9 mouse cellular contexts compared by ENCODE assay signal in genomic region chr14:31857096-31857975, GRCm38 (mm10). TPM values are rescaled to one million over a fixed set of nuclear protein-coding genes. Genes with fewer than 3 reads are reported as not detected.
DNase-seq lines count a peak whose midpoint lies in the region; ATAC-seq and TF ChIP-seq lines count a peak whose summit lies in the region.
"Had no signal": no experiment of that assay in that cellular context is flagged by ENCODE, and none has a peak within 500 bp of the region (broad histone marks: within the 10 kb centered on the region; RNA-seq: fewer than 3 reads in every experiment).

No protein-coding gene starts in this region.

- peaks cover 18% of the 10 kb centered on the region for H3K4me1 ChIP-seq in heart, postnatal 0 days (ENCODE audit: control insufficient read depth, insufficient read depth)
- no peaks in the 10 kb centered on the region for H3K4me1 ChIP-seq in embryonic facial prominence, embryonic 11.5 days (ENCODE audit: control insufficient read depth, insufficient read depth, low read length)
- H3K4me1 ChIP-seq in lung, adult 2 months (ENCODE audit: control insufficient read depth, insufficient read depth, low read length), result no peaks in the 10 kb centered on the region

- WGBS in heart, postnatal 0 days, result 61% methylated on average over 11 of the region's 11 CpGs
- 66% methylated on average over 11 of the region's 11 CpGs for WGBS in embryonic facial prominence, embryonic 11.5 days
- 72% methylated on average over 11 of the region's 11 CpGs for WGBS in lung, adult 2 months

- no peaks in the 10 kb centered on the region for H3K36me3 ChIP-seq in heart, postnatal 0 days (replicated peaks; ENCODE audit: control insufficient read depth, insufficient read depth, low read length)
- no peaks in the 10 kb centered on the region for H3K36me3 ChIP-seq in embryonic facial prominence, embryonic 11.5 days (replicated peaks; ENCODE audit: control insufficient read depth, insufficient read depth, low read depth, low read length)

- no peak for DNase-seq in heart, postnatal 0 days (ENCODE audit: low spot score)
- DNase-seq in heart, postnatal 4 days, result no peak
- DNase-seq in embryonic facial prominence, embryonic 11.5 days (ENCODE audit: low spot score), result peak; percentile 39
- DNase-seq in kidney, postnatal 14 days, result peak; percentile 60
- peak; percentile 73 to 76 for DNase-seq in right cerebral cortex, adult 2 months (ENCODE audit: low spot score in 2 of 2)
- no peak for DNase-seq in ovary, postnatal 10 days (ENCODE audit: low spot score)
- DNase-seq in embryo, embryonic 10.5 days (ENCODE audit: low spot score), result no peak
- DNase-seq in lung, adult 2 months, result no peak
- DNase-seq: heart, adult 18-20 months had no signal

- 0 out of 2 replicates have a peak, but pooled peaks cover 4% of the 10 kb centered on the region for H3K9me3 ChIP-seq in heart, postnatal 0 days (replicated peaks; ENCODE audit: control insufficient read depth, low read length)
- no peaks in the 10 kb centered on the region for H3K9me3 ChIP-seq in embryonic facial prominence, embryonic 11.5 days (replicated peaks; ENCODE audit: control insufficient read depth, low read length)

- no peak for TF ChIP-seq CTCF in heart, postnatal 0 days (IDR thresholded peaks at IDR 0.05; ENCODE audit: low read depth)
- no peak for TF ChIP-seq CTCF in lung, adult 2 months (IDR thresholded peaks at IDR 0.05; ENCODE audit: insufficient read depth, low read length)

- H3K9ac ChIP-seq in heart, postnatal 0 days (replicated peaks; ENCODE audit: low read depth, low read length), result no peak overlapping the region
- H3K9ac ChIP-seq in embryonic facial prominence, embryonic 11.5 days (replicated peaks; ENCODE audit: low read length), result no peak overlapping the region

- no peak for TF ChIP-seq EP300 in heart, postnatal 0 days (IDR thresholded peaks at IDR 0.05; ENCODE audit: low read depth)

- no peaks in the 10 kb centered on the region for H3K27me3 ChIP-seq in heart, postnatal 0 days (ENCODE audit: control insufficient read depth, insufficient read depth, low read length)
- H3K27me3 ChIP-seq in embryonic facial prominence, embryonic 11.5 days (ENCODE audit: control insufficient read depth, insufficient read depth, low read length), result no peaks in the 10 kb centered on the region

- TF ChIP-seq POLR2A in lung, adult 2 months (IDR thresholded peaks at IDR 0.05; ENCODE audit: borderline replicate concordance, extremely low read depth, low read depth, low read length), result no peak

- H3K27ac ChIP-seq in heart, postnatal 0 days (ENCODE audit: low read depth), result peak overlapping the region; percentile 8; the same call in 1 of the 2 replicates
- H3K27ac ChIP-seq in embryonic facial prominence, embryonic 11.5 days (replicated peaks; ENCODE audit: low read depth, low read length), result no peak overlapping the region

- no peak for ATAC-seq in heart, postnatal 0 days (ENCODE audit: insufficient read depth, low read depth)
- ATAC-seq in embryonic facial prominence, embryonic 11.5 days (replicated peaks; ENCODE audit: insufficient number of reproducible peaks, low FRiP score, low TSS enrichment, low read depth), result no peak

- H3K4me2 ChIP-seq in heart, postnatal 0 days (ENCODE audit: low read depth, low read length), result peak overlapping the region; percentile 21; the same call in 1 of the 2 replicates
- H3K4me2 ChIP-seq in embryonic facial prominence, embryonic 11.5 days (ENCODE audit: low read depth, low read length), result no peak overlapping the region

- H3K4me3 ChIP-seq in heart, postnatal 0 days (ENCODE audit: low read depth, low read length), result no peak overlapping the region
- no peak overlapping the region for H3K4me3 ChIP-seq in embryonic facial prominence, embryonic 11.5 days (ENCODE audit: low read depth, low read length)
- H3K4me3 ChIP-seq in lung, adult 2 months (replicated peaks; ENCODE audit: extremely low read depth, low read depth, low read length), result no peak overlapping the region

RNA-seq across cellular contexts. Expression of gene Ankrd28, which starts 26.9 kb away (rescaled TPM):
- 16.2 and 17.7 TPM in 2 replicates for total RNA-seq in heart, postnatal 0 days (2014; rRNA removed; ENCODE audit: low replicate concordance)
- 3.8 and 4.5 TPM in 2 replicates for polyA plus RNA-seq in heart, postnatal 0 days (2015; fragmentation: Nextera tagmentation; extraction: Ambion mirVana)
- total RNA-seq in heart, postnatal 4 days (2021), result 10 to 100 TPM; 48.8 to 52.3 TPM
- 9.6 and 10.0 TPM in 2 replicates for polyA plus RNA-seq in embryonic facial prominence, embryonic 11.5 days (2014; fragmentation: Nextera tagmentation; extraction: Ambion mirVana)
- 2.8 and 7.2 TPM in 2 replicates for polyA plus RNA-seq in lung, adult 2 months (2012; rRNA removed)

Comparison
In these comparisons a context has a peak if more than half of its experiments do, and no peak if none do; other contexts are left out.
1. DNase-seq: peak in embryonic facial prominence, embryonic 11.5 days (single experiment), kidney, postnatal 14 days (single experiment) and right cerebral cortex, adult 2 months (2 of 2); none in heart, postnatal 0 days (single experiment), heart, postnatal 4 days (single experiment), ovary, postnatal 10 days (single experiment), embryo, embryonic 10.5 days (single experiment) and lung, adult 2 months (single experiment).